Mouse (Mus musculus) heart, postnatal 10 days (tissue): ENCODE data around the gene Jade3. TPM values are rescaled to one million over a fixed set of nuclear protein-coding genes. Genes with fewer than 3 reads are reported as not detected.
A peak's percentile ranks its signal among the peaks of the same experiment; 100 is the strongest.

Experiments
- DNase-seq, 2 experiments: peaks; one replicate each; pipeline ENCODE4 v3.0.0; 2021
- intact Hi-C: fragments of 180-260 bp; cut with DNase I; formaldehyde crosslinking; loops from one replicate; pipeline ENCODE4 v1.15.1; 2025
- total RNA-seq, 2 experiments: library from RNA; stranded (reverse); gene quantifications; 2 replicates each; pipeline ENCODE4 v1.2.3; 2021

Jade3 gene
- total RNA-seq, 2 experiments from 2014 or later, result 3.4 to 4.1 TPM

- no peak for DNase-seq
- intact Hi-C loops, result no loop called here
Measured at GRCm38 (mm10) chrX:20543867-20544266, 118.4 kb downstream of the Jade3 start.

DNA sequence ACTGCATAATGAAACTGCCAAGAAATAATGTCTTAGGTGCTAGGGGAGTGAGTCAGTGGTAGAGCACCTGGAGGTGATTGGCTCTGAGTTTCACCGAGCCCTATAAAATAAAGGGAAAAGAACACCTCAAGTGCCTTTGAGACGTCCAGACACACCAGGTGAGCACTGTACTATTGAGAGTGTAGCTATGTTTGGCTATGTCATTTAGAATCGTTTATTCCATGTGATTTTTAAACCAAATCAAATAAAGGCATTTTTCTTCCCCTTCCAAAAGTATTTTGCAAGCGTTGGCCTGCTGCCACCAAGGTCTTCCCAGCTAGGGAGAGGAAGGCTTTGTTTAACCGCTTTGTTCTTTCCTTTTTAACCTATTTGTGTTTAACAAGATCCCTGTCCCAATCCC, 122.1 kb downstream of the Jade3 start:
- peak in 1 of 2 experiments; percentile 6 for DNase-seq
- intact Hi-C loops, result no loop called here

DNA sequence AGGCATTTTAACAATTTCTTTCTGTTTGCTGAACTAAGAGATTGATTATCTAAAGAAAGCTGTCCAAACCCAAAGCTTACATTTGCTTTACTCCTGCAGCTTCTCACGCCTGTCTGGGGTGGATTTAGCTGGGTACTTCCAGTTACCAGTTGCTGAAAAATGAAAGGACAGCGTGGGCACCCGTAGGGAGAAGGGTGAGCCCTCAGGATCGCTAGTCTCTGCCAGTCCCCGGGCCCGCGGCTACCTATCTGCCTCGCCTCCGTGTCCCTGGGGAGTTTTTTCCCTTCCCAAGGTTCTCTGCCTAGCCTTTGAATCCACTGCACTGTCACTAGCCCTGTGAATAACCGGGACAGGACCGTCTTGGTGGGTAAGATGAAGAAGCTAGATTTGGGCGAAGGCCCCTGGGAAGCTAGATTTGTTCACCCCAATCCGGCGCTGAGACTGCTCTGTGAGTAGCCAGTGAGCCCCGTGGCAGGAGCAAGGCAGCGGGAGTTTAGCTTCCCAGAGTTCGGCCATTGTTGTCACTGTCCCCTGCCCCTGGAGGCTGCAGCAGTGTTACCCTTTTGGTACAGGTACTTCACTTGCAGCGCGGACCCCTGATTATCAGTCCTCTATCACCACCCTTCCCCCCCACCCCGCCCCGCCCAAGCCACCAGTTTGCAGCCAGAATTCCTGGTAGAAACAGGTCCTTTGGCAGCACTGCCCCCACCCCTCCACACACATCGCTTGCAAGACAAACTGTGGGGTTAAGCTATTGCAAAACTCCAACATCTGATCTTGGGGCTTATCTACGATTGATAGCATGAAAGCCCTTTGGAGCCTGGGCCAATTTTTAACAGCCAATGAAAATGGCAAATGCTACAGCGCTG, 122.8 kb downstream of the Jade3 start:
- intact Hi-C loops, result no loop called here
- peak; percentile 14 to 32 for DNase-seq

GRCm38 (mm10) chrX:20548880-20549440, 123.5 kb downstream of the Jade3 start:
- intact Hi-C loops, result no loop called here
- DNase-seq, result no peak

- intact Hi-C loops, result no loop called here
- no peak for DNase-seq
Measured at GRCm38 (mm10) chrX:20549532-20549931, 124.0 kb downstream of the Jade3 start, which contains the start of gene Rgn. Rgn (plus strand) TSS chrX:20549787.

GRCm38 (mm10) chrX:20552199-20552598, 126.7 kb downstream of the Jade3 start:
- no peak for DNase-seq
- intact Hi-C loops, result no loop called here

DNA sequence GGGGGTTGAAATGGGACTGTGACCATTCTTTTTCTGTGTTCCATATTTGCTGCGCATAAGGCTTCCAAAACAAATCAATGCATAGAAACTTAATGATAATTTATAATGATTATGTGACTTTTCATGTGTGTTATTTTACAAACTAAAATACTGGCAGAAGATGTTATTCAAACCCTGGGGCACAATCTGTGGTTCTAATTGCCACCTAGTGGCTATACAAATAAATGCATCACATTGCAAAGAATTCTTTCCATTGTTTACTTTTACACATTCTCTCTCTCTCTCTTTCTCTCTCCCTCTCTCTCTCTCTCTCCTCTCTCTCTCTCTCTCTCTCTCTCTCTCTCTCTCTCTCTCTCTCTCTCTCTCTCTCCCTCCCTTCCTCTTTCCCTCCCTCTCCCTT, 136.4 kb downstream of the Jade3 start:
- intact Hi-C loops, result loop anchor here (5.0 to 10.0 kb wide), 2 partner anchors 197 to 400 kb away; partner anchors contain the start of gene Rp2
- DNase-seq, result no peak

DNA sequence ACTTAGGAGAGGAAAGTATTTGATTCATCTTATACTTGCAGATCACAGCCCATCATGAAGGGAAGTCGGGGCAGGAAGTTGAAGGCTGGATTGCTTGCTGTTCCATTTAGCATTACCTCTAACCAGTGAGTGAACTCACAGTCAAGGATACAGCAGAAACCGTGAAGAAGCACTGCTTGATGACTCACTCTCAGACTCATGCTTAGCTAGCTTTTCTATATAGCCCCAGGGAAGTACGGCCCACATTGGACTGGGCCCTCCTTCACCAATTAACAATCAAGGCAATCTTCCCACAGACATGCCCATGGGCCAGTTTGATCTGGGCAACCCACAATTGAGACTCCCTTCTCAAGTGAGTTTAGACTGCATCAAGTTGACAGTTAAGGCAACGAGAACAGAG, 138.5 kb downstream of the Jade3 start:
- intact Hi-C loops, result loop anchor here (5.0 to 10.0 kb wide), 2 partner anchors 199 to 402 kb away; partner anchors contain the start of gene Rp2
- no peak for DNase-seq

Other genes starting within 250 kb of the Jade3 start
- 10 to 100 TPM in 1 of 2 experiments, 1 to 10 TPM in 1; 9.4 to 11.2 TPM for gene Slc9a7, start 133.9 kb upstream of the Jade3 start, total RNA-seq
- 10 to 100 TPM; 13.3 to 13.9 TPM for gene Rp2, start 61.2 kb upstream of the Jade3 start, total RNA-seq
- gene Rgn, start 124.1 kb downstream of the Jade3 start, total RNA-seq, result 1 to 10 TPM in 1 of 2 experiments, under 1 TPM in 1; 0.89 to 1.2 TPM
- gene Rbm10, start 191.8 kb downstream of the Jade3 start, total RNA-seq, result 10 to 100 TPM; 24.1 to 29.5 TPM
- 100 to 1,000 TPM; 586 to 630 TPM for gene Ndufb11, start 191.9 kb downstream of the Jade3 start, total RNA-seq
- gene Uba1, start 232.6 kb downstream of the Jade3 start, total RNA-seq, result 100 to 1,000 TPM; 260 to 271 TPM